Mouse (Mus musculus): Measurements from ENCODE around the gene Shoc2. TPM values are rescaled to one million over a fixed set of nuclear protein-coding genes. Genes with fewer than 3 reads are reported as not detected.

Gene Shoc2
- total RNA-seq, 2 experiments from 2014 or later: 67.1 to 70.3 TPM

- ATAC-seq (ENCODE audit: poor library complexity, severe bottlenecking): peak; percentile 51
These were observed 66.9 kb downstream of the Shoc2 start for GRCm38 (mm10) chr19:54010973-54011372.

GRCm38 (mm10) chr19:54014999-54015398 is 70.9 kb downstream of the Shoc2 start:
- ATAC-seq (ENCODE audit: poor library complexity, severe bottlenecking): no peak

GRCm38 (mm10) chr19:54015503-54015902 is 71.4 kb downstream of the Shoc2 start:
- ATAC-seq (ENCODE audit: poor library complexity, severe bottlenecking): no peak

GRCm38 (mm10) chr19:54035100-54035499 is 91.0 kb downstream of the Shoc2 start:
- no peak for ATAC-seq (ENCODE audit: poor library complexity, severe bottlenecking)

- ATAC-seq (ENCODE audit: poor library complexity, severe bottlenecking): no peak
These were observed 95.3 kb downstream of the Shoc2 start for GRCm38 (mm10) chr19:54039441-54039840.

GRCm38 (mm10) chr19:54040356-54041028 is 96.4 kb downstream of the Shoc2 start:
- ATAC-seq (ENCODE audit: poor library complexity, severe bottlenecking): no peak

- ATAC-seq (ENCODE audit: poor library complexity, severe bottlenecking): peak; percentile 54; the same call in 1 of the 2 replicates
These were observed 96.9 kb downstream of the Shoc2 start for GRCm38 (mm10) chr19:54041029-54041367.

GRCm38 (mm10) chr19:54043851-54044250 is 99.7 kb downstream of the Shoc2 start, which contains the start of gene Adra2a:
TSS of gene Adra2a (plus strand) at chr19:54044151.
- no peak for ATAC-seq (ENCODE audit: poor library complexity, severe bottlenecking)

- peak; percentile 25; the same call in 1 of the 2 replicates for ATAC-seq (ENCODE audit: poor library complexity, severe bottlenecking)
These were observed 100.6 kb downstream of the Shoc2 start for GRCm38 (mm10) chr19:54044507-54045371.

GRCm38 (mm10) chr19:54045412-54045811 is 101.3 kb downstream of the Shoc2 start:
- no peak for ATAC-seq (ENCODE audit: poor library complexity, severe bottlenecking)

- ATAC-seq (ENCODE audit: poor library complexity, severe bottlenecking): no peak
These were observed 102.0 kb downstream of the Shoc2 start for GRCm38 (mm10) chr19:54045931-54046683.

GRCm38 (mm10) chr19:54046684-54047070 is 102.6 kb downstream of the Shoc2 start:
- ATAC-seq (ENCODE audit: poor library complexity, severe bottlenecking): no peak

- ATAC-seq (ENCODE audit: poor library complexity, severe bottlenecking): peak; percentile 74
These were observed 103.4 kb downstream of the Shoc2 start for GRCm38 (mm10) chr19:54047386-54048050.

GRCm38 (mm10) chr19:54048161-54048885 is 104.2 kb downstream of the Shoc2 start:
- no peak for ATAC-seq (ENCODE audit: poor library complexity, severe bottlenecking)

GRCm38 (mm10) chr19:54051651-54052050 is 107.5 kb downstream of the Shoc2 start:
- no peak for ATAC-seq (ENCODE audit: poor library complexity, severe bottlenecking)

- ATAC-seq (ENCODE audit: poor library complexity, severe bottlenecking): no peak
These were observed 111.7 kb downstream of the Shoc2 start for GRCm38 (mm10) chr19:54055845-54056244.

- no peak for ATAC-seq (ENCODE audit: poor library complexity, severe bottlenecking)
These were observed 124.3 kb downstream of the Shoc2 start for GRCm38 (mm10) chr19:54068447-54068846.

- no peak for ATAC-seq (ENCODE audit: poor library complexity, severe bottlenecking)
These were observed 126.4 kb downstream of the Shoc2 start for GRCm38 (mm10) chr19:54070521-54070920.

GRCm38 (mm10) chr19:54072233-54072800 is 128.2 kb downstream of the Shoc2 start:
- no peak for ATAC-seq (ENCODE audit: poor library complexity, severe bottlenecking)

Measured in megakaryocyte, adult 5-6 weeks (primary cell).